Mouse (Mus musculus) right cerebral cortex, postnatal 10 days (tissue): ENCODE data around the gene Polr3gl.

ENCODE experiments used
- DNase-seq, 2 experiments: peaks; one replicate each; pipeline ENCODE4 v3.0.0; 2021; ENCODE audit warnings: low spot score in 2 of 2

The Polr3gl gene

GRCm38 (mm10) chr3:96598156-96599068 lies 4.4 kb upstream of the Polr3gl start:
- DNase-seq, result peak; percentile 81 to 83

- peak; percentile 65 to 71 for DNase-seq
Observed at GRCm38 (mm10) chr3:96597435-96597891, 3.5 kb upstream of the Polr3gl start.

- peak; percentile 73 to 81 for DNase-seq
Observed at GRCm38 (mm10) chr3:96596855-96597254, 2.9 kb upstream of the Polr3gl start.

- peak; percentile 86 to 89 for DNase-seq
Observed at GRCm38 (mm10) chr3:96596228-96596707, 2.3 kb upstream of the Polr3gl start, which contains the start of gene Ankrd34a. TSS of gene Ankrd34a (plus strand) at chr3:96596636.

GRCm38 (mm10) chr3:96595661-96596060 lies 1.7 kb upstream of the Polr3gl start:
- peak; percentile 67 to 81 for DNase-seq

GRCm38 (mm10) chr3:96594851-96595250 lies 870 bp upstream of the Polr3gl start:
- no peak for DNase-seq

GRCm38 (mm10) chr3:96593374-96593773 lies 607 bp downstream of the Polr3gl start:
- DNase-seq, result no peak

- no peak for DNase-seq
Observed at GRCm38 (mm10) chr3:96590657-96591056, 3.3 kb downstream of the Polr3gl start.

- DNase-seq, result no peak
Observed at GRCm38 (mm10) chr3:96583386-96583785, 10.6 kb downstream of the Polr3gl start.

GRCm38 (mm10) chr3:96581771-96582515 lies 12.0 kb downstream of the Polr3gl start:
- no peak for DNase-seq

- DNase-seq, result no peak
Observed at GRCm38 (mm10) chr3:96581141-96581540, 12.8 kb downstream of the Polr3gl start.

- DNase-seq, result peak; percentile 94 to 95
Observed at GRCm38 (mm10) chr3:96579885-96580454, 14.0 kb downstream of the Polr3gl start.

GRCm38 (mm10) chr3:96579239-96579750 lies 14.7 kb downstream of the Polr3gl start:
- no peak for DNase-seq

- no peak for DNase-seq
Observed at GRCm38 (mm10) chr3:96578561-96579238, 15.3 kb downstream of the Polr3gl start.

GRCm38 (mm10) chr3:96577566-96577965 lies 16.4 kb downstream of the Polr3gl start:
- DNase-seq, result no peak

- DNase-seq, result peak; percentile 93 to 97
Observed at GRCm38 (mm10) chr3:96576690-96577541, 17.1 kb downstream of the Polr3gl start, which contains the start of gene Gm16253. TSS of gene Gm16253 (plus strand) at chr3:96576984.

- DNase-seq, result no peak
Observed at GRCm38 (mm10) chr3:96576005-96576658, 17.8 kb downstream of the Polr3gl start.

- DNase-seq, result no peak
Observed at GRCm38 (mm10) chr3:96575272-96575984, 18.6 kb downstream of the Polr3gl start.
